Mouse (Mus musculus) kidney, postnatal 0 days (tissue): Measurements from ENCODE around the gene Ikzf3. TPM values are rescaled to one million over a fixed set of nuclear protein-coding genes. Genes with fewer than 3 reads are reported as not detected.

Source experiments
- ATAC-seq: fragments of 200-750 bp; cut with Nextera tagmentation; replicated peaks from 2 replicates; pipeline ENCODE4 v1.8.0; 2017; ENCODE audit warnings: low read depth, moderate number of reproducible peaks, moderate TSS enrichment, moderate library complexity; ENCODE audit not compliant: low FRiP score
- DNase-seq: peaks from one replicate; pipeline ENCODE4 v3.0.0-alpha.2; 2016; ENCODE audit warnings: low spot score
- H3K27ac ChIP-seq: fragments of 300-500 bp; sonication (generic); 2 replicates; pipeline ENCODE4 v1.5.1; 2014; ENCODE audit warnings: mild to moderate bottlenecking
- H3K27me3 ChIP-seq: fragments of 300-500 bp; sonication (generic); 2 replicates; pipeline ENCODE4 v1.6.1; 2014; ENCODE audit warnings: low read length, mixed read lengths; ENCODE audit not compliant: insufficient read depth
- H3K36me3 ChIP-seq: fragments of 300-500 bp; sonication (generic); 2 replicates; pipeline ENCODE4 v1.6.1; 2014; ENCODE audit warnings: low read length, mixed read lengths; ENCODE audit not compliant: insufficient read depth
- H3K4me1 ChIP-seq: fragments of 300-500 bp; sonication (generic); replicated peaks from 2 replicates; pipeline ENCODE4 v1.6.1; 2014; ENCODE audit warnings: antibody characterized with exemption, low read length, mixed read lengths; ENCODE audit not compliant: insufficient read depth
- H3K4me2 ChIP-seq: fragments of 300-500 bp; sonication (generic); 2 replicates; pipeline ENCODE4 v1.6.1; 2014; ENCODE audit warnings: mild to moderate bottlenecking, low read length, moderate library complexity, mixed read lengths
- H3K4me3 ChIP-seq: fragments of 300-500 bp; sonication (generic); replicated peaks from 2 replicates; pipeline ENCODE4 v1.5.1; 2014; ENCODE audit warnings: low read depth, low read length
- H3K9ac ChIP-seq: fragments of 300-500 bp; sonication (generic); 2 replicates; pipeline ENCODE4 v1.6.1; 2014; ENCODE audit warnings: low read depth, low read length
- H3K9me3 ChIP-seq: fragments of 300-500 bp; sonication (generic); replicated peaks from 2 replicates; pipeline ENCODE4 v1.6.1; 2016; ENCODE audit warnings: low read length, inconsistent platforms, mixed read lengths
- CTCF ChIP-seq: IDR thresholded peaks from 2 replicates; pipeline ENCODE4 v1.5.1; 2016; ENCODE audit warnings: antibody characterized with exemption, low read depth, mild to moderate bottlenecking, moderate library complexity
- WGBS: fragments of 180-500 bp; shearing (Covaris S2); extraction: QIAGEN DNeasy Blood & Tissue Kit; methylation state at CpG from one replicate; pipeline ENCODE4 v1.1.7; 2014; 5-methylcytosine and 5-hydroxymethylcytosine counted together
- polyA plus RNA-seq: library from polyadenylated mRNA; unstranded; fragments of >200 nt; fragmentation: Nextera tagmentation; extraction: Ambion mirVana; gene quantifications from 2 replicates; pipeline ENCODE4 v1.2.1, GENCODE M21; 2015

Gene Ikzf3
- polyA plus RNA-seq, 1 experiment from 2014 or later, result 0.29 TPM

DNA sequence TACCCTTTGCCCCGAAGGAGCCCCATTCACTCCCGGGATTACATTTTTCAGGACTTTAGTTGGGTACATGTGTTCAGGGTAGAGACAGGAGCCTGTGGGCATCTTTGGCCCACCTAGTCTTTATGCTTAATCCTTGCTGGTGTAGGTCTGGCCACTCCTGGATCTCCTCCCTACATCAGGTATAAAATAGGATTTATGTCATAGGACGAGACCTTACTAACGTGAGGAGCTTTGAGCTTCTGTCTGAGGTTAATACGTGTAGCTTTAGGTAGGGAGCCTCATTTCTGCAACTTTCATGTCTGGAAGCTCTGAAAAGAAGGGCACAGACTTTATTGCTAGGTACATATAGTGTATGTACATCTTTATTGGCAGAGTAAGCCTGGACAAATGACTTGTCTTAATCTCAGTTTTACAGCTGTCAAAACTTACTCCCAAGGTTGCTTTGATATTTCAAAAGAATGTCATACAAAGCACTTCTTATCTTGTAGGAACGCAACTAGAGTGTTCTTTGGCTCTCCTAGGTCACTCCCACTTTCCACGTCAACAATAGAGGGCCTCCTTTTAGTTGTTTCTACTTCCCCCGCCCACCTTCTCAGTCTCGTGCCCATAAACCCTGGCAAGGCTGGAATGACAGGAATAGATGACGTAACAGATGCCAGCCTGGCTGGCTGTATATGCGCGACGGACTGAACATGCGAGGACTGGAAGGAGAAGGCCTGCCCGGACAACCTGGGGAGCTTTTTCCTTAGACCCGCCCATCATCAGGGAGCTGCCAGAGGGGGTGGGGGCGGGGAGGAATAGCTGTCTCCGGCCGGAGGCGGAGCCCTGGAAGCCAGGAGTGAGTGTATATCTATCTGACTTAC lies 42.1 kb upstream of the Ikzf3 start:
- Histone ChIP-seq H3K27ac (peak overlapping the region; percentile 80), H3K36me3 (0 out of 2 replicates have a peak, but pooled peaks cover 5% of the 10 kb centered on the region), H3K4me2 (peak overlapping the region; percentile 78), H3K27me3 (no peaks in the 10 kb centered on the region), H3K9ac (0 out of 2 replicates have a peak overlapping the region, but pooled peaks have one; percentile 25), H3K9me3 (no peaks in the 10 kb centered on the region), H3K4me1 (peaks cover 33% of the 10 kb centered on the region), H3K4me3 (peak overlapping the region; percentile 84)
- ATAC-seq, result peak; percentile 57; the same call in 1 of the 2 replicates
- peak; percentile 91 for DNase-seq
- no peak for TF ChIP-seq CTCF
- WGBS, result 6% methylated on average over 20 of the region's 20 CpGs

DNA sequence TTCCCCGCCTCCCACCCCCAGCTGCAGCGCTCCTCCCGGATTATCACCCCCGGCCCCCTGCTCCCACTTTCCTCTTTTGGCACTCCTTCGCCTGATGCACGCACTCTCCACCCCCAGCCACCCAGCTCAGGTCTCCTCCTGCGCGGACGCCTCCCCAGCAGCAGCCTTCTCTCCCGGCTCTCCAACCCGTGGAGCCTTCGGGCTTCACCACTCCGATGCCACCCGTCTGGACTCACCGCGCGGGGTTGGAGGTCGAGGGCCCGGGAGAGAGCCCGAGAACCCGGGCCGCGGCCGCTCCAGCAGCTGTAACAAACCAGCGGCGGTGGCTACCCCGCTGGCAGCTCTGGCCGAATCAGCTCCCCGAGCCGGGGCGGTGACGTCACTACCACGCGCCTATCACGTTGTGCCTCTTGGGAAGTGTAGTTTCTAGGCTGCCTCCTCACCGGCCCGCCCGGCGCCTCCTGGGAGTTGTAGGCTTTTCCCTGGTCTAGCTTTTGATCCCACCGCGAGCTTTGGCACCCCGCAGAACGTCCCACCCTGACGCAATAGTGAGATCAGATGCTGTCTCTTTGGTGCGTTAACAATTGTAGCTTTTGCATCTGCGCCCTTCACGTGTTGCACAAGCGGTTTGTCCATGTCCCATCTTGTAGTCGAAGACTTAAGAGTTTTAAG lies 41.2 kb upstream of the Ikzf3 start, which contains the start of gene Ormdl3:
Gene Ormdl3, minus strand, starts transcription at position 477 of the 672 bp plus-strand sequence.
- H3K9me3 ChIP-seq, result no peaks in the 10 kb centered on the region
- ATAC-seq (peak; percentile 94), DNase-seq (peak; percentile 98)
- H3K4me3 ChIP-seq, result peak within 1 kb of the TSS; percentile 84
- H3K4me2 ChIP-seq, result peak within 1 kb of the TSS; percentile 78
- WGBS, result under 1% methylated on average over 49 of the region's 49 CpGs
- TF ChIP-seq CTCF, result no peak
- no peaks in the 10 kb centered on the region for H3K27me3 ChIP-seq
- H3K9ac ChIP-seq, result peak within 1 kb of the TSS; percentile 82
- peak within 1 kb of the TSS; percentile 80 for H3K27ac ChIP-seq
- H3K36me3 ChIP-seq, result peaks cover 13% of the 10 kb centered on the region; the same call in 1 of the 2 replicates
- H3K4me1 ChIP-seq, result peaks cover 33% of the 10 kb centered on the region

DNA sequence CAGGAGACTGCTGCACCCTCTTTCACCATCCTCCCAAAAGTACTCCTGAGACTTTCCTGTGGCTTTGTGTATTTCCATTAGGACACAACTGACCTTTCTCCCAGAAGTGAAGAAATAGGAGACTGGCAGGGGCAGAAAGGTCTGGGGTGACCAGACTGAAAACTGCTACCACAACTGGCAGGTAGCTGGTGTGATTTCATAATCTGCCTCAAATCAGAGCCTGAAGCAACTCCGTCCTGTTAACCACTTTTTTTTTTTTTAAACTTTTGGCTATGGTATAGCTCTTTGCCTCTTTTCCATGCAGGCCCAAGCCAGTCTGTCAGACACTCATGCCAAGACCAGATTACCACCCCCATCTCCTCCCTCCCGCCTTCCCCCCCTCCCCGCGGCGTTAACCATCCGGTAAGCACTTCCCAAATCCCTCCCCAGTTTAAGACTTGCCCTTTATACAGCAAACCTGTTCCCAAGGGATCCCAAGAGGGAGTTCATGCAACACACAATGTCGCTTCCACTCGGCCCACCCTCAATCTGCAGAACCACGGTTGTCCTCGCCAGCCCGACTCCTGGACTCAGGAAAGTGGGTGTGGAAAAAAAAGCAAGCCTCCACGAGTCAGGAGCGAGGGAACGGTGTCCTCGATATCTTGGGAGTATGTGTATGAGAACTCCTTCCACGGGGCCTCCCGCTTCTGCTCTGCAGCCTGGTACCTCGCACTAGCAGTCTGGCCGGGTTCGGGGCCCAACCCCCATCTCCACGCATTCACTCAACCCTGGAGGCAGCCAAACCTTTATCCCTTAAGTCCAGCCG lies 40.5 kb upstream of the Ikzf3 start:
- WGBS, result 5% methylated on average over 22 of the region's 22 CpGs

DNA sequence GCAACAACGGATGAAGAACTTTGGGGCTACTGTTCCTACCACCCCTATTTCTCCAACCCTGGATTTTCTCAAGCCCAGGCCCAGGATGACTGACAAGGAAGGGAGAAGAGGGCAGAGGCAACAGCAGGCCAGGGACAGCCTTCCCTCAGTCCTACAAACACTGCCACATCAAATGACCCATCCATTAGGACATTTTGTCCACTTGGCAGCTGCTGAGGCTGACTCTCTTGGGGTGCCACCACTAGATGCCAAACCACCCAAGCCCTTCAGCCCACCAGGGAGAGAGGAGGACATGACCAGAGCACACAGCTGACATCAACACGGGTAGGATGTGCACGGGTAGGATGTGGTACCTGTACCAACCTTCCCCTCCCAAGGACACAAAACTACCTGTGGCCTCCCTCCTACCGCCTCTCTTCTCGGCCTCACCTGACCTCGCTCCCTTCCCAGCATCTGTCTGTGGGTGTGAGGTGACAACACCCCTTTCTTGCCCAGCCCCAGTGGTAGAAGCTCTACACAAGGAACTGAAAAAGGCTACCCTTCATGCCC lies 38.9 kb upstream of the Ikzf3 start:
- H3K4me3 ChIP-seq, result no peak overlapping the region
- WGBS, result 92% methylated on average over 6 of the region's 6 CpGs

More for the DNA sequence above, 40.5 kb upstream of the Ikzf3 start:
- Histone ChIP-seq H3K36me3 (peaks cover 13% of the 10 kb centered on the region; the same call in 1 of the 2 replicates), H3K9me3 (no peaks in the 10 kb centered on the region), H3K27ac (0 out of 2 replicates have a peak overlapping the region, but pooled peaks have one; percentile 74), H3K4me3 (peak overlapping the region; percentile 84), H3K4me1 (peaks cover 33% of the 10 kb centered on the region), H3K27me3 (no peaks in the 10 kb centered on the region), H3K4me2 (peak overlapping the region; percentile 78), H3K9ac (peak overlapping the region; percentile 82)
- DNase-seq (peak; percentile 40), ATAC-seq (peak; percentile 25; the same call in 1 of the 2 replicates)
- no peak for TF ChIP-seq CTCF

DNA sequence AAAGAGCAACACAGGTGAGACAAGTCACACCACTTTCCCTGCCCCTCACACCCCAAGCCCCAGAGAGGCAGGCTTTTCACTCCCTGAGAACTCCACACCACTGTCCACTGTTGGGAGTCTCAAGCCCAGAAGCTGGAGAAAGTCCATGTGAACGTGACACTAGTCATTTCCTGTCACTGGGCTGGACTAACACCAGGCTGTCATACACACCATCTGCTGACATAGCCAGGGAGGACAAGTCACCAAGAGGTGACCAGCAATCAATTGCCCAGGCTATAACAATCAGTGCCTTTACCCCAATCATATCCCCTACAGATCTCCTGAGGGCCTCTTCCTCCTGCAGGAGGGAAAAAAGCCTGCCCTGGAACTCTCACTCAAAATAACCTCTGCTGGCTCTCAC lies 38.3 kb upstream of the Ikzf3 start:
- peaks cover 32% of the 10 kb centered on the region for H3K4me1 ChIP-seq

More for the DNA sequence above, 38.9 kb upstream of the Ikzf3 start:
- Histone ChIP-seq H3K4me1 (peaks cover 33% of the 10 kb centered on the region), H3K27ac (no peak overlapping the region), H3K4me2 (no peak overlapping the region), H3K36me3 (peaks cover 19% of the 10 kb centered on the region; the same call in 1 of the 2 replicates), H3K9ac (no peak overlapping the region; the same call in 1 of the 2 replicates), H3K9me3 (no peaks in the 10 kb centered on the region), H3K27me3 (no peaks in the 10 kb centered on the region)
- ATAC-seq (no peak), DNase-seq (no peak)
- TF ChIP-seq CTCF, result no peak

More for the DNA sequence above, 38.3 kb upstream of the Ikzf3 start:
- no peak overlapping the region for H3K4me2 ChIP-seq
- H3K27ac ChIP-seq, result no peak overlapping the region
- H3K4me3 ChIP-seq, result no peak overlapping the region
- no peaks in the 10 kb centered on the region for H3K9me3 ChIP-seq
- DNase-seq, result no peak
- no peak for TF ChIP-seq CTCF
- no peak overlapping the region for H3K9ac ChIP-seq
- no peak for ATAC-seq
- 59% methylated on average over 1 of the region's 1 CpGs for WGBS
- no peaks in the 10 kb centered on the region for H3K27me3 ChIP-seq
- H3K36me3 ChIP-seq, result peaks cover 19% of the 10 kb centered on the region; the same call in 1 of the 2 replicates
